Mouse (Mus musculus): ENCODE results near the gene Zfp663. TPM values are rescaled to one million over a fixed set of nuclear protein-coding genes. Genes with fewer than 3 reads are reported as not detected.

Zfp663 gene
- total RNA-seq (2014; rRNA removed) (0.47 and 3.8 TPM in 2 replicates), polyA plus RNA-seq (2015; fragmentation: Nextera tagmentation; extraction: Ambion mirVana) (2.2 and 2.3 TPM in 2 replicates)

GRCm38 (mm10) chr2:165368496-165368895, at the start of gene Zfp663:
Gene Zfp663, minus strand, starts transcription at chr2:165368729.
- Histone ChIP-seq H3K4me3 (ENCODE audit: low read length) (peak within 1 kb of the TSS; percentile 42), H3K27ac (no peak within 1 kb of the TSS), H3K9me3 (ENCODE audit: low read length) (no peaks in the 10 kb centered on the region), H3K4me2 (ENCODE audit: low read depth, low read length) (peak within 1 kb of the TSS; percentile 77), H3K27me3 (ENCODE audit: insufficient read depth, low read length) (no peaks in the 10 kb centered on the region), H3K9ac (replicated peaks; ENCODE audit: low read length) (peak within 1 kb of the TSS; percentile 54), H3K4me1 (ENCODE audit: insufficient read depth, low read length) (no peaks in the 10 kb centered on the region), H3K36me3 (ENCODE audit: insufficient read depth, low read length) (no peaks in the 10 kb centered on the region)
- no peak for TF ChIP-seq CTCF (IDR thresholded peaks at IDR 0.05; ENCODE audit: low read depth)
- ATAC-seq (no peak), DNase-seq (ENCODE audit: low spot score) (peak; percentile 64)
- 2% methylated on average over 27 of the region's 27 CpGs for WGBS

DNA sequence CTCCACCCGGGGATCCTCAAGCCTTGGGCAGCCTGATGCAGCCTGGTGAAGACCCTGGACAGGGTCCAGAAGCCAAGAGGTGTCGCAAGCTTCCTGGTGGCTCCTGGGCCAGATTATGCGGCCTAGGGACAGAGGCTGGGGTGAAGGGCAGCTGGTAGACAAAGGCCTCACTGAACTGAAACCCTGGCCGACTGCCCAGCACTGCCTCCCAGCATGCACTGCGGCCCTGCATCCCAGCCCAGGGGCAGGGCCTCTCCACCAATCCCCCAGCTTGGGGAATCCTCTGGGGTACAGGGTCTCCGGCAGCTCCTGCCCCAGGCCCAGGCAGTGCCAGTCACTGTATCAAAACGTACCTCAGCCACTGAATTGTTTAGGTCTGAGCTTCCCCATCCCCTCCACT, 48.8 kb upstream of the Zfp663 start:
- WGBS, result 24% methylated on average over 7 of the region's 7 CpGs
- no peak overlapping the region for H3K4me3 ChIP-seq (ENCODE audit: low read length)
- H3K9me3 ChIP-seq (ENCODE audit: low read length), result no peaks in the 10 kb centered on the region
- TF ChIP-seq CTCF (IDR thresholded peaks at IDR 0.05; ENCODE audit: low read depth), result no peak
- H3K9ac ChIP-seq (replicated peaks; ENCODE audit: low read length), result no peak overlapping the region
- H3K27ac ChIP-seq, result peak overlapping the region; percentile 59
- DNase-seq (ENCODE audit: low spot score) (peak; percentile 83), ATAC-seq (peak; percentile 60)
- H3K4me1 ChIP-seq (ENCODE audit: insufficient read depth, low read length), result peaks cover 25% of the 10 kb centered on the region
- no peak overlapping the region for H3K4me2 ChIP-seq (ENCODE audit: low read depth, low read length)
- no peaks in the 10 kb centered on the region for H3K27me3 ChIP-seq (ENCODE audit: insufficient read depth, low read length)
- H3K36me3 ChIP-seq (ENCODE audit: insufficient read depth, low read length), result no peaks in the 10 kb centered on the region

DNA sequence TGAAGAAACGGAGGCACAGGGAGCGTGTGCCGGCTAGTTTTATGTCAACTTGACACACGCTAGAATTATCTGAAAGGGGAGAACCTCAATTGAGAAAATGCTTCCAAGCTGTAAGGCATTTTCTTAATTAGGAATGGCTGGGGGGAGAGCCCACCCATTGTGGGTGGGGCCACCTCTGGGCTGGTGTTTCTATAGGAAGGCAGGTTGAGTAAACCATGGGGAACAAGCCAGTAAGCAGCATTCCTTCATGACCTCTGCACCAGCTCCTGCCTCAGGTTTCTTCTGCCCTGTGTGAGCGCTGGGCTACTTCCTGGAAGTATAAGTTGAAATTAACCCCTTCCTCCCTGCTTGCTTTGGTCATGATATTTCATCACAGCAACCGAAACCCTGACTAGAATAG, 47.3 kb upstream of the Zfp663 start:
- DNase-seq (ENCODE audit: low spot score) (no peak), ATAC-seq (no peak)
- H3K9ac ChIP-seq (replicated peaks; ENCODE audit: low read length), result no peak overlapping the region
- H3K36me3 ChIP-seq (ENCODE audit: insufficient read depth, low read length), result no peaks in the 10 kb centered on the region
- no peak overlapping the region for H3K4me2 ChIP-seq (ENCODE audit: low read depth, low read length)
- H3K9me3 ChIP-seq (ENCODE audit: low read length), result no peaks in the 10 kb centered on the region
- no peak overlapping the region for H3K27ac ChIP-seq
- peaks cover 25% of the 10 kb centered on the region for H3K4me1 ChIP-seq (ENCODE audit: insufficient read depth, low read length)
- WGBS, result 70% methylated on average over 6 of the region's 6 CpGs
- TF ChIP-seq CTCF (IDR thresholded peaks at IDR 0.05; ENCODE audit: low read depth), result no peak
- H3K4me3 ChIP-seq (ENCODE audit: low read length), result no peak overlapping the region
- no peaks in the 10 kb centered on the region for H3K27me3 ChIP-seq (ENCODE audit: insufficient read depth, low read length)

DNA sequence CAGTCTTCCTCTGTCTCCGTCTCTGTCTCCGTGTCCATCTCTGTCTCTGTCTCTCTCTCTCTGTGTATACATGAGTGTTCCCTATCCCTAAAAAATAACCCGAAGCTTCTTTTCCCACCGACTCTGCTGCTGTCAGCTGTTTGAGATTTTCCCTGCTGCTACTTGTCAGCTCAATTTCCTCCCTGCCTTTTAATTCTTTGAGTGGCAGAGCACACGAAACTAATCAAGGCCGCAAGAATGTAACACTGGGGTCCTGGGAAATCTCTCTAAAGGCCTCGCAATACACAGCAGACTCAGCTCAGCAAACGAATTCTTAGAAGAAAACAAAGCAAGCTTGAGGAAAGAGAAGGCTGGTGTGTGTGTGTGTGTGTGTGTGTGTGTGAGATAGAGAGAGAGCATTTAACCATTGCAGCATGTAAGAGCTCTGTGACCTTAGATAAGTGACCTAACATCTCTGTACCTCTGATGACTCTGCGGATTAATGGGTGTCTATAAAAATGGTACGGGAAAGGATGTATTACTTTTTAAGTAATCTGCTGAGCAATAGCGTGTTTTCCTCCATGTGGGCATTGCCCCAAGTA, 46.7 kb upstream of the Zfp663 start:
- no peak for ATAC-seq
- no peak for TF ChIP-seq CTCF (IDR thresholded peaks at IDR 0.05; ENCODE audit: low read depth)
- peak; percentile 18 for DNase-seq (ENCODE audit: low spot score)
- Histone ChIP-seq H3K36me3 (ENCODE audit: insufficient read depth, low read length) (no peaks in the 10 kb centered on the region), H3K27me3 (ENCODE audit: insufficient read depth, low read length) (no peaks in the 10 kb centered on the region), H3K9ac (replicated peaks; ENCODE audit: low read length) (no peak overlapping the region), H3K4me1 (ENCODE audit: insufficient read depth, low read length) (peaks cover 25% of the 10 kb centered on the region), H3K4me3 (ENCODE audit: low read length) (no peak overlapping the region), H3K9me3 (ENCODE audit: low read length) (no peaks in the 10 kb centered on the region), H3K27ac (no peak overlapping the region), H3K4me2 (ENCODE audit: low read depth, low read length) (no peak overlapping the region)
- 40% methylated on average over 11 of the region's 11 CpGs for WGBS

DNA sequence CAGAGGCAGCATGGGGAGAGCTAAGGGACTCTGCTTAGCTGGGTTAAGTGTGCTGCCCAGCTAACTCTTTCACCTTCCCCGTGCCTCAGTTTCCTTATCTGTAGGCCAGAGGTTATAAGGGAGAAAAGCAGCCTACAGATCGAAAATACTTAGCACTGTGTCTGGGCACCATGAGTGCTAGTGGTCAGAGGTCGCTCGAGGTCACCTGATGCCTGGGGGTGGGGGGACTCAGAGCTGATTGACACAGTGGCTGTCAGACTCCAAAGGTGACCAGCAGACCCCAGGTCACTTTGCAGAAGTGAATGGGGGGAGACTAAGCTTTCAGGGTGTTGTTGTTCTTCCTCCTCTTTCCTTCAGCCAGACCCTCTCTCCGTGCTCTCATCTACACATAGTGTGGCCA, 45.8 kb upstream of the Zfp663 start:
- DNase-seq (ENCODE audit: low spot score) (no peak), ATAC-seq (no peak)
- no peaks in the 10 kb centered on the region for H3K36me3 ChIP-seq (ENCODE audit: insufficient read depth, low read length)
- no peaks in the 10 kb centered on the region for H3K27me3 ChIP-seq (ENCODE audit: insufficient read depth, low read length)
- no peaks in the 10 kb centered on the region for H3K9me3 ChIP-seq (ENCODE audit: low read length)
- peak overlapping the region; percentile 52; the same call in 1 of the 2 replicates for H3K27ac ChIP-seq
- H3K9ac ChIP-seq (replicated peaks; ENCODE audit: low read length), result no peak overlapping the region
- TF ChIP-seq CTCF (IDR thresholded peaks at IDR 0.05; ENCODE audit: low read depth), result no peak
- 79% methylated on average over 5 of the region's 5 CpGs for WGBS
- H3K4me2 ChIP-seq (ENCODE audit: low read depth, low read length), result no peak overlapping the region
- no peak overlapping the region for H3K4me3 ChIP-seq (ENCODE audit: low read length)
- peaks cover 17% of the 10 kb centered on the region; the same call in 1 of the 2 replicates for H3K4me1 ChIP-seq (ENCODE audit: insufficient read depth, low read length)

- no peak for ATAC-seq
- H3K36me3 ChIP-seq (ENCODE audit: insufficient read depth, low read length), result no peaks in the 10 kb centered on the region
- TF ChIP-seq CTCF (IDR thresholded peaks at IDR 0.05; ENCODE audit: low read depth), result no peak
- 32% methylated on average over 3 of the region's 3 CpGs for WGBS
- DNase-seq (ENCODE audit: low spot score), result peak; percentile 30
- no peak overlapping the region for H3K4me2 ChIP-seq (ENCODE audit: low read depth, low read length)
- no peak overlapping the region for H3K4me3 ChIP-seq (ENCODE audit: low read length)
- 0 out of 2 replicates have a peak, but pooled peaks cover 14% of the 10 kb centered on the region for H3K4me1 ChIP-seq (ENCODE audit: insufficient read depth, low read length)
- H3K9me3 ChIP-seq (ENCODE audit: low read length), result no peaks in the 10 kb centered on the region
- H3K27ac ChIP-seq, result peak overlapping the region; percentile 52; the same call in 1 of the 2 replicates
- H3K9ac ChIP-seq (replicated peaks; ENCODE audit: low read length), result no peak overlapping the region
- no peaks in the 10 kb centered on the region for H3K27me3 ChIP-seq (ENCODE audit: insufficient read depth, low read length)
Observed at GRCm38 (mm10) chr2:165413884-165414283, 45.4 kb upstream of the Zfp663 start.

DNA sequence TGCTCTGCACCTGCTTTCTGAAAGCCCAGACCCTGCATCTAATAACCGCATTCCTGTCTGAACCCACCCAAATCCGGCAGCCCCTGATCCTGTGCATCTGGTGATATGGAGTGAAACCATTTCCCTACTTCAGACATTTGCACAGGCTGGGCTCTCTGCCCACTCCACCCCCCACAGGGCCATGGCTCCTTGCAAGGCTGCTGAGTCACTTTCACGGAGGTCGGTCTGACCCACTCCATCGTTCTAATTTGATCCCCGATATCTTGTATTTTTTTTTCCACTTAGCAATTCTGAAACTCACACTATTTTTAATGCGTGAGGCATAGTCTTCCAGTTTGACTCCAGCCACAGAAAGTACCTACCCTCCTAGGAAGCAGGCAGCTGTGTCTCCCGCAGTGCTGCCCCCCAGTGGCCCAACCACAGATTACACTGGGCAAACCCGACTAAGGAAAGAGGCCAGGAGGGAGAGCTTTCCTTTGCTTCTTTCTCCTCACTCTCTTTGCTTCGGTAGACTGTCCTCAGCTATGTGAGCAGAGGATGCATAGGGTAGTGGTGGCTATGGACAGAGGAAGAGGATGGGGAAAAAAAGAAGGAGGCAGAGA, 39.3 kb upstream of the Zfp663 start:
- DNase-seq (ENCODE audit: low spot score) (peak; percentile 37), ATAC-seq (no peak)
- no peak overlapping the region for H3K4me3 ChIP-seq (ENCODE audit: low read length)
- H3K9ac ChIP-seq (replicated peaks; ENCODE audit: low read length), result no peak overlapping the region
- H3K27me3 ChIP-seq (ENCODE audit: insufficient read depth, low read length), result no peaks in the 10 kb centered on the region
- TF ChIP-seq CTCF (IDR thresholded peaks at IDR 0.05; ENCODE audit: low read depth), result peak; percentile 70
- no peaks in the 10 kb centered on the region for H3K9me3 ChIP-seq (ENCODE audit: low read length)
- no peaks in the 10 kb centered on the region for H3K36me3 ChIP-seq (ENCODE audit: insufficient read depth, low read length)
- no peak overlapping the region for H3K27ac ChIP-seq
- H3K4me1 ChIP-seq (ENCODE audit: insufficient read depth, low read length), result no peaks in the 10 kb centered on the region
- H3K4me2 ChIP-seq (ENCODE audit: low read depth, low read length), result no peak overlapping the region
- 31% methylated on average over 10 of the region's 10 CpGs for WGBS

All from hindbrain, postnatal 0 days (tissue).